Mouse (Mus musculus): ENCODE measurements around the gene Rorc. TPM values are rescaled to one million over a fixed set of nuclear protein-coding genes. Genes with fewer than 3 reads are reported as not detected.
A peak's percentile ranks its signal among the peaks of the same experiment; 100 is the strongest.

The Rorc gene
- 0.08 and 0.21 TPM in 2 replicates for polyA plus RNA-seq (2014; fragmentation: Nextera tagmentation; extraction: Ambion mirVana)

- H3K4me2 ChIP-seq (replicated peaks; ENCODE audit: low read depth, low read length), result peak within 1 kb of the TSS; percentile 19; the same call in 1 of the 2 replicates
- H3K36me3 ChIP-seq (ENCODE audit: control insufficient read depth, insufficient read depth, low read length), result no peaks in the 10 kb centered on the region
- H3K4me1 ChIP-seq (replicated peaks; ENCODE audit: control insufficient read depth, insufficient read depth, low read length), result peaks cover 8% of the 10 kb centered on the region; the same call in 1 of the 2 replicates
- H3K9ac ChIP-seq (ENCODE audit: low read depth, low read length), result no peak within 1 kb of the TSS
- ATAC-seq (ENCODE audit: low FRiP score), result 0 out of 2 replicates have a peak, but pooled peaks have one; percentile 21
- no peak within 1 kb of the TSS for H3K4me3 ChIP-seq (ENCODE audit: low read depth, low read length)
- DNase-seq (ENCODE audit: low spot score), result no peak
- no peaks in the 10 kb centered on the region for H3K27me3 ChIP-seq (ENCODE audit: control insufficient read depth, insufficient read depth, low read length)
- no peaks in the 10 kb centered on the region for H3K9me3 ChIP-seq (ENCODE audit: control insufficient read depth, low read length)
- H3K27ac ChIP-seq (ENCODE audit: low read depth, low read length), result no peak within 1 kb of the TSS
- 14% methylated on average over 5 of the region's 5 CpGs for WGBS
Observed at GRCm38 (mm10) chr3:94372641-94373040, at the start of gene Rorc. Gene Rorc, plus strand, starts transcription at chr3:94372794.

DNA sequence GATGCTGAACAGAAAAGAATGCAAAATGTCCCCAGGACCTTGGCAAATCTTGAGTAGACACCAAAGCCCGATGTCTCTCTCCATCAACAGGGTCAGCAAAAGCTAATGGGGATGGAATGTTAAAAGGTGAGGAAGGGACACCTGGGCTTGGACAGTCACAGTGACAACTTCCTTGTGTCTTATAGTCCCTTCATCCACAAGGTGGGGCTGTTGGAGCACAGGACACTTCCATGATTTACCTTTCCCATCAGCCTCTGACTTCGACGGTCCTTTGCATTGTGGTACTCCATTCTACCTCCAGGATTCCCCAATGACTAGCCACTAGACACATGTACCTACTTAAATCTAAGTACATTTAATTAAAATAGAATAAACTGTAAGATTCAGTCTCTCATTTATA, 43.9 kb upstream of the Rorc start:
- Histone ChIP-seq H3K4me2 (replicated peaks; ENCODE audit: low read depth, low read length) (no peak overlapping the region), H3K4me1 (replicated peaks; ENCODE audit: control insufficient read depth, insufficient read depth, low read length) (no peaks in the 10 kb centered on the region), H3K4me3 (ENCODE audit: low read depth, low read length) (no peak overlapping the region), H3K9me3 (ENCODE audit: control insufficient read depth, low read length) (no peaks in the 10 kb centered on the region), H3K27ac (ENCODE audit: low read depth, low read length) (no peak overlapping the region), H3K36me3 (ENCODE audit: control insufficient read depth, insufficient read depth, low read length) (no peaks in the 10 kb centered on the region), H3K27me3 (ENCODE audit: control insufficient read depth, insufficient read depth, low read length) (no peaks in the 10 kb centered on the region), H3K9ac (ENCODE audit: low read depth, low read length) (no peak overlapping the region)
- ATAC-seq (ENCODE audit: low FRiP score), result no peak
- 68% methylated on average over 3 of the region's 3 CpGs for WGBS
- no peak for DNase-seq (ENCODE audit: low spot score)

DNA sequence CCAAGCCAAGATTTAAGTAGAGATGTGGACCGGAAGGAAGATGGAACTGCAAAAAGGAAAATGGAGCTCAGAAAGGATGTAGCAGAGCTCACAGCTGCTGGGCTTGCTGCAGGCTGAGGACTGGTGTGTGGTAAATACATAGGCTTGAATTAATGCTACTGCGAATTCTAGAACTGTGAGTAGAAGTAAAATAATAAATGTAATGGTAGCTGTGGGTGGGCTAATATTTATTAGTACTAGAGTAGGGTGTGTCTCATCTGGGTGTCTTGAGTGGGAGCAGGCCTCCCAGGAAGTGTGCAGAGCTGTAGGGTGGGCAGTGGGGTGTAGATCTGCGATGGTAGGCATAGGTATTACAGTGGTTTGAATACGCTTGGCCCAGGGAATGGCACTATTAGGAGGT, 38.2 kb upstream of the Rorc start:
- ATAC-seq (ENCODE audit: low FRiP score) (no peak), DNase-seq (ENCODE audit: low spot score) (no peak)
- Histone ChIP-seq H3K9me3 (ENCODE audit: control insufficient read depth, low read length) (no peaks in the 10 kb centered on the region), H3K9ac (ENCODE audit: low read depth, low read length) (no peak overlapping the region), H3K27ac (ENCODE audit: low read depth, low read length) (no peak overlapping the region), H3K4me1 (replicated peaks; ENCODE audit: control insufficient read depth, insufficient read depth, low read length) (no peaks in the 10 kb centered on the region), H3K27me3 (ENCODE audit: control insufficient read depth, insufficient read depth, low read length) (no peaks in the 10 kb centered on the region), H3K36me3 (ENCODE audit: control insufficient read depth, insufficient read depth, low read length) (no peaks in the 10 kb centered on the region), H3K4me3 (ENCODE audit: low read depth, low read length) (no peak overlapping the region), H3K4me2 (replicated peaks; ENCODE audit: low read depth, low read length) (no peak overlapping the region)
- 95% methylated on average over 4 of the region's 4 CpGs for WGBS

GRCm38 (mm10) chr3:94338522-94338921, 34.1 kb upstream of the Rorc start:
- Histone ChIP-seq H3K27ac (ENCODE audit: low read depth, low read length) (no peak overlapping the region), H3K4me3 (ENCODE audit: low read depth, low read length) (no peak overlapping the region), H3K4me1 (replicated peaks; ENCODE audit: control insufficient read depth, insufficient read depth, low read length) (no peaks in the 10 kb centered on the region), H3K9ac (ENCODE audit: low read depth, low read length) (no peak overlapping the region), H3K36me3 (ENCODE audit: control insufficient read depth, insufficient read depth, low read length) (no peaks in the 10 kb centered on the region), H3K9me3 (ENCODE audit: control insufficient read depth, low read length) (no peaks in the 10 kb centered on the region), H3K4me2 (replicated peaks; ENCODE audit: low read depth, low read length) (no peak overlapping the region), H3K27me3 (ENCODE audit: control insufficient read depth, insufficient read depth, low read length) (no peaks in the 10 kb centered on the region)
- ATAC-seq (ENCODE audit: low FRiP score), result no peak
- 92% methylated on average over 3 of the region's 3 CpGs for WGBS
- no peak for DNase-seq (ENCODE audit: low spot score)

- DNase-seq (ENCODE audit: low spot score), result no peak
- H3K9ac ChIP-seq (ENCODE audit: low read depth, low read length), result no peak within 1 kb of the TSS
- ATAC-seq (ENCODE audit: low FRiP score), result no peak
- H3K9me3 ChIP-seq (ENCODE audit: control insufficient read depth, low read length), result no peaks in the 10 kb centered on the region
- H3K4me2 ChIP-seq (replicated peaks; ENCODE audit: low read depth, low read length), result no peak within 1 kb of the TSS
- no peak within 1 kb of the TSS for H3K27ac ChIP-seq (ENCODE audit: low read depth, low read length)
- H3K36me3 ChIP-seq (ENCODE audit: control insufficient read depth, insufficient read depth, low read length), result no peaks in the 10 kb centered on the region
- H3K4me1 ChIP-seq (replicated peaks; ENCODE audit: control insufficient read depth, insufficient read depth, low read length), result no peaks in the 10 kb centered on the region
- WGBS, result 56% methylated on average over 3 of the region's 3 CpGs
- no peak within 1 kb of the TSS for H3K4me3 ChIP-seq (ENCODE audit: low read depth, low read length)
- H3K27me3 ChIP-seq (ENCODE audit: control insufficient read depth, insufficient read depth, low read length), result no peaks in the 10 kb centered on the region
Observed at GRCm38 (mm10) chr3:94341959-94342422, 30.6 kb upstream of the Rorc start, which contains the start of gene Them5. Gene Them5, plus strand, starts transcription at chr3:94342099.

GRCm38 (mm10) chr3:94342552-94342951, 30.0 kb upstream of the Rorc start:
- 63% methylated on average over 1 of the region's 1 CpGs for WGBS
- DNase-seq (ENCODE audit: low spot score) (no peak), ATAC-seq (ENCODE audit: low FRiP score) (no peak)
- Histone ChIP-seq H3K9me3 (ENCODE audit: control insufficient read depth, low read length) (no peaks in the 10 kb centered on the region), H3K27me3 (ENCODE audit: control insufficient read depth, insufficient read depth, low read length) (no peaks in the 10 kb centered on the region), H3K27ac (ENCODE audit: low read depth, low read length) (no peak overlapping the region), H3K4me1 (replicated peaks; ENCODE audit: control insufficient read depth, insufficient read depth, low read length) (no peaks in the 10 kb centered on the region), H3K9ac (ENCODE audit: low read depth, low read length) (no peak overlapping the region), H3K4me2 (replicated peaks; ENCODE audit: low read depth, low read length) (no peak overlapping the region), H3K36me3 (ENCODE audit: control insufficient read depth, insufficient read depth, low read length) (no peaks in the 10 kb centered on the region), H3K4me3 (ENCODE audit: low read depth, low read length) (no peak overlapping the region)

DNA sequence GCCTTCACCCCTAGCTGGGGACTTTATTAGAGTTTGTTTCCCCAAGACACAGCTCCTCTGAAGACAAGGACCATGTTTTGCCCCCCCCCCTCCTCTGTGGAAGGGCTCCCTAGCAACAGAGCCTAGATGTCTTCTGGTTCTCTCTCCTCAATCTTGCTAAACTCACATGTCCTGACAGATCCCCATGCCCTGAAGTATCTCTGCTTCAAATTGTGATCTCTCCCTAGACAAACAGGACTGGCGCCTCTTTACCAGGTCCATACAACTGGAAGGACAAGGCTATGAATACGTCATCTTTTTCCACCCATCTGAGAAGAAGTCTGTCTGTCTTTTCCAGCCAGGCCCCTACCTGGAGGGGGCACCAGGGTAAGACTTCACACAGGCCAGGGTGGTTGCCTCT, 28.4 kb upstream of the Rorc start:
- Histone ChIP-seq H3K4me1 (replicated peaks; ENCODE audit: control insufficient read depth, insufficient read depth, low read length) (no peaks in the 10 kb centered on the region), H3K27ac (ENCODE audit: low read depth, low read length) (no peak overlapping the region), H3K9ac (ENCODE audit: low read depth, low read length) (no peak overlapping the region), H3K4me2 (replicated peaks; ENCODE audit: low read depth, low read length) (no peak overlapping the region), H3K4me3 (ENCODE audit: low read depth, low read length) (no peak overlapping the region), H3K9me3 (ENCODE audit: control insufficient read depth, low read length) (no peaks in the 10 kb centered on the region), H3K27me3 (ENCODE audit: control insufficient read depth, insufficient read depth, low read length) (no peaks in the 10 kb centered on the region), H3K36me3 (ENCODE audit: control insufficient read depth, insufficient read depth, low read length) (no peaks in the 10 kb centered on the region)
- 88% methylated on average over 2 of the region's 2 CpGs for WGBS
- ATAC-seq (ENCODE audit: low FRiP score), result no peak
- no peak for DNase-seq (ENCODE audit: low spot score)

DNA sequence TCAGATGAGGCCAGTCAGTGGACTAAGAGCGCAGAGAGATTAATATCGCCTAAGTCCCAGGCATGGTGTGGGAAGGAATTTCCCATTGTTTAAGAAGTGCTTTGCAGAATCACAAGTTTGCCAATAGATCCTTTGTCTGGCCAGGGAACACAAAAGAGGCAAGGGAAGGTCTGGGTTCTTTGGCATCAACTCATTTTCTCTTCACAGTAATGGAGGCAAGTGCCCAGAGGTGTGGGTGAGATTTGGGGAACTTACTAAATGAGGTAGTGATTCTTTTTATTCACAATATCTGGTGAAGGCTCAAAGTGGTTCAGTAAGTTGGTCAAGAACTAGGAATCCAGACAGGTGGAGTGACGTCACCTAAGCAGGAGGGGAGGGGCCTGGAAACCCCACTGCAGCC, 27.7 kb upstream of the Rorc start:
- no peak overlapping the region for H3K4me2 ChIP-seq (replicated peaks; ENCODE audit: low read depth, low read length)
- H3K27me3 ChIP-seq (ENCODE audit: control insufficient read depth, insufficient read depth, low read length), result no peaks in the 10 kb centered on the region
- H3K9me3 ChIP-seq (ENCODE audit: control insufficient read depth, low read length), result no peaks in the 10 kb centered on the region
- no peak for ATAC-seq (ENCODE audit: low FRiP score)
- H3K4me1 ChIP-seq (replicated peaks; ENCODE audit: control insufficient read depth, insufficient read depth, low read length), result no peaks in the 10 kb centered on the region
- no peak overlapping the region for H3K27ac ChIP-seq (ENCODE audit: low read depth, low read length)
- 71% methylated on average over 3 of the region's 3 CpGs for WGBS
- DNase-seq (ENCODE audit: low spot score), result no peak
- H3K36me3 ChIP-seq (ENCODE audit: control insufficient read depth, insufficient read depth, low read length), result no peaks in the 10 kb centered on the region
- no peak overlapping the region for H3K9ac ChIP-seq (ENCODE audit: low read depth, low read length)
- H3K4me3 ChIP-seq (ENCODE audit: low read depth, low read length), result no peak overlapping the region

- no peaks in the 10 kb centered on the region for H3K9me3 ChIP-seq (ENCODE audit: control insufficient read depth, low read length)
- H3K9ac ChIP-seq (ENCODE audit: low read depth, low read length), result no peak overlapping the region
- H3K4me2 ChIP-seq (replicated peaks; ENCODE audit: low read depth, low read length), result no peak overlapping the region
- ATAC-seq (ENCODE audit: low FRiP score) (no peak), DNase-seq (ENCODE audit: low spot score) (no peak)
- H3K4me1 ChIP-seq (replicated peaks; ENCODE audit: control insufficient read depth, insufficient read depth, low read length), result no peaks in the 10 kb centered on the region
- WGBS, result 74% methylated on average over 2 of the region's 2 CpGs
- H3K36me3 ChIP-seq (ENCODE audit: control insufficient read depth, insufficient read depth, low read length), result no peaks in the 10 kb centered on the region
- H3K27ac ChIP-seq (ENCODE audit: low read depth, low read length), result no peak overlapping the region
- H3K27me3 ChIP-seq (ENCODE audit: control insufficient read depth, insufficient read depth, low read length), result no peaks in the 10 kb centered on the region
- no peak overlapping the region for H3K4me3 ChIP-seq (ENCODE audit: low read depth, low read length)
Observed at GRCm38 (mm10) chr3:94348146-94348545, 24.4 kb upstream of the Rorc start.
